Mouse (Mus musculus) megakaryocyte, embryonic 14.5 days (primary cell): ENCODE results near the gene Zfp560. TPM values are rescaled to one million over a fixed set of nuclear protein-coding genes. Genes with fewer than 3 reads are reported as not detected.

Source experiments
- polyA plus RNA-seq: library from polyadenylated mRNA; stranded (reverse); fragments of >175 nt; gene quantifications from 2 replicates; pipeline ENCODE4 v1.2.3, GENCODE M21; 2012; ENCODE audit warnings: low replicate concordance; ENCODE audit not compliant: insufficient read depth

Zfp560 gene
- polyA plus RNA-seq, 1 experiment = 1.4 TPM

Other genes starting within 250 kb of the Zfp560 start
- gene Olfr870, start 211.1 kb downstream of the Zfp560 start, polyA plus RNA-seq = not detected in 2 replicates
- gene Olfr871, start 173.0 kb downstream of the Zfp560 start, polyA plus RNA-seq = not detected in 2 replicates
- gene Olfr872, start 148.1 kb downstream of the Zfp560 start, polyA plus RNA-seq = not detected in 2 replicates
- not detected in 2 replicates for gene Olfr39, start 102.8 kb downstream of the Zfp560 start, polyA plus RNA-seq
- gene Olfr873, start 86.6 kb downstream of the Zfp560 start, polyA plus RNA-seq = 0.34 TPM in 1 of 2 replicates, not detected in the other
- gene Olfr18, start 49.1 kb downstream of the Zfp560 start, polyA plus RNA-seq = not detected in 2 replicates
- gene Zfp26, start 75.0 kb upstream of the Zfp560 start, polyA plus RNA-seq = 0.08 and 0.24 TPM in 2 replicates
- gene Zfp426, start 107.6 kb upstream of the Zfp560 start, polyA plus RNA-seq = 0.37 and 1.2 TPM in 2 replicates
- 0.26 and 0.56 TPM in 2 replicates for gene Zfp266, start 136.2 kb upstream of the Zfp560 start, polyA plus RNA-seq
- gene Zfp846, start 196.1 kb upstream of the Zfp560 start, polyA plus RNA-seq = 1.6 TPM in 1 of 2 replicates, not detected in the other